ENCODE assay signal across 10 mouse cellular contexts in genomic region chr1:165282967-165283345, GRCm38 (mm10). TPM values are rescaled to one million over a fixed set of nuclear protein-coding genes. Genes with fewer than 3 reads are reported as not detected.
DNase-seq lines count a peak whose midpoint lies in the region; ATAC-seq and TF ChIP-seq lines count a peak whose summit lies in the region.
"Had no signal": no experiment of that assay in that cellular context is flagged by ENCODE, and none has a peak within 500 bp of the region (broad histone marks: within the 10 kb centered on the region; RNA-seq: fewer than 3 reads in every experiment).

No protein-coding gene starts in this region.

- no peak for DNase-seq in heart, adult 2 months
- DNase-seq in embryonic facial prominence, embryonic 10.5 days (ENCODE audit: low spot score), result no peak
- DNase-seq in hindbrain, embryonic 10.5 days (ENCODE audit: low spot score), result no peak
- no peak for DNase-seq in midbrain, embryonic 11.5 days (ENCODE audit: low spot score, missing footprints)
- no peak for DNase-seq in right cerebral cortex, postnatal 25 days
- no peak for DNase-seq in thymus, adult 2 months
- DNase-seq in left cerebral cortex, postnatal 10 days (ENCODE audit: extremely low spot score in 1 of 2, low spot score in 2 of 2), result no peak
- DNase-seq: cerebellum, adult 9-10 months had no signal

- H3K4me1 ChIP-seq in heart, embryonic 13.5 days, result peaks cover 33% of the 10 kb centered on the region
- H3K4me1 ChIP-seq in heart, adult 2 months (ENCODE audit: control insufficient read depth, insufficient read depth, low read length), result no peaks in the 10 kb centered on the region
- peaks cover 44% of the 10 kb centered on the region for H3K4me1 ChIP-seq in embryonic facial prominence, embryonic 10.5 days
- peaks cover 48% of the 10 kb centered on the region for H3K4me1 ChIP-seq in hindbrain, embryonic 10.5 days (replicated peaks)
- peaks cover 24% of the 10 kb centered on the region for H3K4me1 ChIP-seq in midbrain, embryonic 11.5 days (ENCODE audit: control insufficient read depth, insufficient read depth, low read length)
- H3K4me1 ChIP-seq in thymus, adult 2 months (replicated peaks; ENCODE audit: control insufficient read depth, insufficient read depth, low read length), result peaks cover 8% of the 10 kb centered on the region

- H3K4me3 ChIP-seq in heart, embryonic 13.5 days, result peak overlapping the region; percentile 82
- no peak overlapping the region for H3K4me3 ChIP-seq in heart, adult 2 months
- peak overlapping the region; percentile 85 for H3K4me3 ChIP-seq in embryonic facial prominence, embryonic 10.5 days
- peak overlapping the region; percentile 88 for H3K4me3 ChIP-seq in hindbrain, embryonic 10.5 days
- peak overlapping the region; percentile 80 for H3K4me3 ChIP-seq in midbrain, embryonic 11.5 days (ENCODE audit: low read depth, low read length)
- H3K4me3 ChIP-seq in thymus, adult 2 months (ENCODE audit: control insufficient read depth, insufficient read depth, low read length), result no peak overlapping the region

- TF ChIP-seq POLR2A in heart, adult 2 months (IDR thresholded peaks at IDR 0.05; ENCODE audit: insufficient read depth, low read depth, low read length), result no peak
- TF ChIP-seq POLR2A in thymus, adult 2 months (IDR thresholded peaks at IDR 0.05; ENCODE audit: control insufficient read depth, extremely low read depth, insufficient read depth, low read length, poor library complexity), result no peak

- H3K27ac ChIP-seq in heart, embryonic 13.5 days (replicated peaks), result no peak overlapping the region
- no peak overlapping the region for H3K27ac ChIP-seq in heart, adult 2 months
- 0 out of 2 replicates have a peak overlapping the region, but pooled peaks have one; percentile 96 for H3K27ac ChIP-seq in embryonic facial prominence, embryonic 10.5 days (replicated peaks)
- peak overlapping the region; percentile 97; the same call in 1 of the 2 replicates for H3K27ac ChIP-seq in hindbrain, embryonic 10.5 days
- no peak overlapping the region for H3K27ac ChIP-seq in midbrain, embryonic 11.5 days (ENCODE audit: low read depth, low read length)
- H3K27ac ChIP-seq in thymus, adult 2 months (ENCODE audit: control insufficient read depth, insufficient read depth, low read length), result no peak overlapping the region
- H3K27ac ChIP-seq: liver, embryonic 15.5 days had no signal

- no peak for TF ChIP-seq CTCF in heart, adult 2 months (IDR thresholded peaks at IDR 0.05)
- TF ChIP-seq CTCF in thymus, adult 2 months (IDR thresholded peaks at IDR 0.05; ENCODE audit: borderline replicate concordance, control insufficient read depth, extremely low read depth, insufficient read depth, low read length, poor library complexity), result no peak

- H3K9ac ChIP-seq in heart, embryonic 13.5 days, result peak overlapping the region; percentile 92
- H3K9ac ChIP-seq in heart, adult 2 months (ENCODE audit: low read depth, low read length), result no peak overlapping the region
- peak overlapping the region; percentile 95 for H3K9ac ChIP-seq in midbrain, embryonic 11.5 days (ENCODE audit: low read length)
- H3K9ac ChIP-seq: liver, embryonic 15.5 days had no signal

- no peaks in the 10 kb centered on the region for H3K27me3 ChIP-seq in heart, embryonic 13.5 days (replicated peaks)
- no peaks in the 10 kb centered on the region for H3K27me3 ChIP-seq in heart, adult 2 months (ENCODE audit: control insufficient read depth, insufficient read depth, low read length)
- no peaks in the 10 kb centered on the region for H3K27me3 ChIP-seq in embryonic facial prominence, embryonic 10.5 days (replicated peaks; ENCODE audit: low read depth, poor library complexity, severe bottlenecking)
- H3K27me3 ChIP-seq in hindbrain, embryonic 10.5 days (ENCODE audit: insufficient read depth, poor library complexity, severe bottlenecking), result no peaks in the 10 kb centered on the region
- no peaks in the 10 kb centered on the region for H3K27me3 ChIP-seq in midbrain, embryonic 11.5 days (ENCODE audit: control insufficient read depth, insufficient read depth, low read length)
- peaks cover 2% of the 10 kb centered on the region for H3K27me3 ChIP-seq in thymus, adult 2 months (ENCODE audit: control insufficient read depth, insufficient read depth, low read length)

- peak overlapping the region; percentile 90 for H3K4me2 ChIP-seq in heart, embryonic 13.5 days
- H3K4me2 ChIP-seq in midbrain, embryonic 11.5 days, result peak overlapping the region; percentile 72

- intact Hi-C loops in heart, adult 2 months (cut with DNase I), result no loop called here
- intact Hi-C loops in left cerebral cortex, postnatal 10 days (cut with DNase I), result loop anchor here (2.0 kb wide), 1 partner anchor 46 kb away; the partner anchor contains the start of gene Tiprl

- H3K79me2 ChIP-seq in heart, adult 2 months (replicated peaks; ENCODE audit: control insufficient read depth, insufficient read depth, low read length), result no peaks in the 10 kb centered on the region

- TF ChIP-seq EP300 in heart, adult 2 months (IDR thresholded peaks at IDR 0.05; ENCODE audit: insufficient read depth, low read depth, low read length), result no peak

- ATAC-seq in heart, embryonic 13.5 days (ENCODE audit: extremely low read depth, insufficient number of reproducible peaks, low FRiP score, low TSS enrichment), result no peak
- ATAC-seq in midbrain, embryonic 11.5 days (ENCODE audit: low FRiP score), result no peak

- 14% methylated on average over 7 of the region's 7 CpGs for WGBS in heart, embryonic 13.5 days
- 59% methylated on average over 7 of the region's 7 CpGs for WGBS in heart, adult 2 months
- 11% methylated on average over 7 of the region's 7 CpGs for WGBS in embryonic facial prominence, embryonic 10.5 days
- 13% methylated on average over 7 of the region's 7 CpGs for WGBS in hindbrain, embryonic 10.5 days
- WGBS in midbrain, embryonic 11.5 days, result 11% methylated on average over 7 of the region's 7 CpGs
- WGBS in thymus, adult 2 months, result 92% methylated on average over 7 of the region's 7 CpGs

- H3K9me3 ChIP-seq in heart, embryonic 13.5 days, result no peaks in the 10 kb centered on the region
- no peaks in the 10 kb centered on the region for H3K9me3 ChIP-seq in embryonic facial prominence, embryonic 10.5 days
- no peaks in the 10 kb centered on the region for H3K9me3 ChIP-seq in hindbrain, embryonic 10.5 days
- no peaks in the 10 kb centered on the region for H3K9me3 ChIP-seq in midbrain, embryonic 11.5 days (ENCODE audit: control insufficient read depth, low read length)
- H3K9me3 ChIP-seq: liver, embryonic 15.5 days had no signal

- H3K36me3 ChIP-seq in heart, embryonic 13.5 days, result no peaks in the 10 kb centered on the region
- H3K36me3 ChIP-seq in heart, adult 2 months (ENCODE audit: control insufficient read depth, insufficient read depth, low read length), result no peaks in the 10 kb centered on the region
- peaks cover 8% of the 10 kb centered on the region for H3K36me3 ChIP-seq in embryonic facial prominence, embryonic 10.5 days (replicated peaks)
- H3K36me3 ChIP-seq in hindbrain, embryonic 10.5 days, result peaks cover 6% of the 10 kb centered on the region; the same call in 1 of the 2 replicates
- H3K36me3 ChIP-seq in midbrain, embryonic 11.5 days (ENCODE audit: control insufficient read depth, insufficient read depth, low read length), result no peaks in the 10 kb centered on the region
- H3K36me3 ChIP-seq in thymus, adult 2 months (ENCODE audit: control insufficient read depth, insufficient read depth, low read length), result no peaks in the 10 kb centered on the region
- H3K36me3 ChIP-seq: liver, embryonic 15.5 days had no signal

RNA-seq across cellular contexts. Expression of gene Gpr161, which starts 12.6 kb away (rescaled TPM):
- polyA plus RNA-seq in heart, embryonic 13.5 days (2015; fragmentation: Nextera tagmentation; extraction: Ambion mirVana), result 0.57 and 0.59 TPM in 2 replicates
- total RNA-seq in heart, adult 2 months (2021), result 1 to 10 TPM; 1.4 to 1.5 TPM
- polyA plus RNA-seq in heart, adult 2 months (2012; rRNA removed), result 2.2 and 2.7 TPM in 2 replicates
- polyA plus RNA-seq in embryonic facial prominence, embryonic 10.5 days (2016; fragmentation: Nextera tagmentation; extraction: Ambion mirVana), result 1.7 TPM in 2 replicates
- polyA plus RNA-seq in hindbrain, embryonic 10.5 days (2016; fragmentation: Nextera tagmentation; extraction: Ambion mirVana), result 1.3 and 1.8 TPM in 2 replicates
- polyA plus RNA-seq in midbrain, embryonic 11.5 days (2014; fragmentation: Nextera tagmentation; extraction: Ambion mirVana), result 2.5 TPM in 2 replicates
- 0.99 and 1.3 TPM in 2 replicates for polyA plus RNA-seq in thymus, adult 2 months (2012; rRNA removed)
- total RNA-seq in left cerebral cortex, postnatal 10 days (2021), result 10 to 100 TPM; 12.7 to 14.3 TPM

RNA-seq across cellular contexts. Expression of gene Tiprl, which starts 46.2 kb away (rescaled TPM):
- 78.9 and 92.6 TPM in 2 replicates for polyA plus RNA-seq in heart, embryonic 13.5 days (2015; fragmentation: Nextera tagmentation; extraction: Ambion mirVana)
- total RNA-seq in heart, adult 2 months (2021), result 10 to 100 TPM; 36.1 to 37.2 TPM
- polyA plus RNA-seq in heart, adult 2 months (2012; rRNA removed), result 17.6 and 22.5 TPM in 2 replicates
- polyA plus RNA-seq in embryonic facial prominence, embryonic 10.5 days (2016; fragmentation: Nextera tagmentation; extraction: Ambion mirVana), result 94.8 and 105 TPM in 2 replicates
- polyA plus RNA-seq in hindbrain, embryonic 10.5 days (2016; fragmentation: Nextera tagmentation; extraction: Ambion mirVana), result 97.1 and 98.4 TPM in 2 replicates
- 103 and 113 TPM in 2 replicates for polyA plus RNA-seq in midbrain, embryonic 11.5 days (2014; fragmentation: Nextera tagmentation; extraction: Ambion mirVana)
- polyA plus RNA-seq in thymus, adult 2 months (2012; rRNA removed), result 34.7 and 38.3 TPM in 2 replicates
- total RNA-seq in left cerebral cortex, postnatal 10 days (2021), result 10 to 100 TPM; 72.8 to 75.8 TPM

Comparison
In these comparisons a context has a peak if more than half of its experiments do, and no peak if none do; other contexts are left out.
1. H3K4me3 ChIP-seq: peak in heart, embryonic 13.5 days (single experiment), embryonic facial prominence, embryonic 10.5 days (single experiment), hindbrain, embryonic 10.5 days (single experiment) and midbrain, embryonic 11.5 days (single experiment); none in heart, adult 2 months (single experiment) and thymus, adult 2 months (single experiment).
2. H3K27ac ChIP-seq: peak in embryonic facial prominence, embryonic 10.5 days (single experiment) and hindbrain, embryonic 10.5 days (single experiment); none in heart, embryonic 13.5 days (single experiment), heart, adult 2 months (single experiment), midbrain, embryonic 11.5 days (single experiment) and thymus, adult 2 months (single experiment).